Mouse (Mus musculus) spleen, adult 12 weeks (tissue): ENCODE measurements around the gene Col11a2.

Experiments
- DNase-seq: peaks from one replicate; pipeline ENCODE4 v3.0.0; 2022; ENCODE audit warnings: low spot score

Gene Col11a2

GRCm38 (mm10) chr17:34104804-34105203 lies 65.6 kb downstream of the Col11a2 start:
- no peak for DNase-seq

DNA sequence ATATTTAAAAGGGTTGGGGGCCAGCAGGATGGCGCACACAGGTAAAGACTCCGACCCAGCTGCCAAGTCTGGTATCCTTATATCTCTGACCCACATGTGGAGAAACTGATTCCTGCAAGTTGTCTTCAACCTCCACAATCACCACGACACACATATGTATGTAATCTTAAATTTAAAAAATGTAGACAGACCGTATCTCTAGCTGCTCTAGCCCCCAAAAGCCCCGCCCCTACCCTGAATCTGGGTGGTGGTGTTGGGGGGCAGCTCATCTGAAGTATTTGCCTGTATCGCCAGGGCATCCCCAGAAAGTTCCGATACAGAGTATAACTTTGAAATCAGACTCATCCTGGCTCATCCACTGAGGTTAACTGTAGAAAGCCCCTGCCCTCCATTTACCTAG lies 67.3 kb downstream of the Col11a2 start:
- DNase-seq, result no peak

DNA sequence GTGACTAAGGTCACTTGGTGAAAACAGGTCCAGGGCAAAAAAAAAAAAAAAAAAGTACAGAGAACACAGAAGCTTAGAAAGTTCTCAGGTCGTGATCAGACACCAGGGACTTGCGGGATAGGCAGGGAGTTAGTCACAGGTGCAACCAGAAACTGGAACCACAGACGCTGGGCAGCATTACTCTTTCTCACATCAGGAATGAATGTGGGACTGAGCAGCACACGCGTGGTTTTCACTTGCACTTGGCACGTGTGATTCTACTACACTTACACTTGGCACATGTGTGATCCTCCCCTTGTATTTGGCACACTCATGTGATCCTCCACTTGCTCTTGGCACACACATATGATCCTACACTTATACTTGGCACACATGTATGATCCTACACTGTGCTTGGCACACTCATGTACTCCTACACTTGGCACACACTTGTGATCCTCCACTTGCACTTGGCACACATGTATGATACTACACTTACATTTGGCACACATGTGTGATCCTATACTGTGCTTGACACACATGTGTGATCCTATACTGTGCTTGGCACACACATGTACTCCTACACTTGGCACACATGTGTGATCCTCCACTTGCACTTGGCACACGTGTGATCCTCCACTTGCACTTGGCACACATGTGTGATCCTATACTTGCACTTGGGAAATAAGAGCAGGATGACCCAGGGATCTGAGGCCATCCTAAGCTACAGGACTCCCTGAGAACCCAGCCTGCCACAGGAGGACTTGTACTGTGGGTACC lies 68.1 kb downstream of the Col11a2 start:
- no peak for DNase-seq

GRCm38 (mm10) chr17:34108460-34108859 lies 69.2 kb downstream of the Col11a2 start:
- DNase-seq, result no peak

DNA sequence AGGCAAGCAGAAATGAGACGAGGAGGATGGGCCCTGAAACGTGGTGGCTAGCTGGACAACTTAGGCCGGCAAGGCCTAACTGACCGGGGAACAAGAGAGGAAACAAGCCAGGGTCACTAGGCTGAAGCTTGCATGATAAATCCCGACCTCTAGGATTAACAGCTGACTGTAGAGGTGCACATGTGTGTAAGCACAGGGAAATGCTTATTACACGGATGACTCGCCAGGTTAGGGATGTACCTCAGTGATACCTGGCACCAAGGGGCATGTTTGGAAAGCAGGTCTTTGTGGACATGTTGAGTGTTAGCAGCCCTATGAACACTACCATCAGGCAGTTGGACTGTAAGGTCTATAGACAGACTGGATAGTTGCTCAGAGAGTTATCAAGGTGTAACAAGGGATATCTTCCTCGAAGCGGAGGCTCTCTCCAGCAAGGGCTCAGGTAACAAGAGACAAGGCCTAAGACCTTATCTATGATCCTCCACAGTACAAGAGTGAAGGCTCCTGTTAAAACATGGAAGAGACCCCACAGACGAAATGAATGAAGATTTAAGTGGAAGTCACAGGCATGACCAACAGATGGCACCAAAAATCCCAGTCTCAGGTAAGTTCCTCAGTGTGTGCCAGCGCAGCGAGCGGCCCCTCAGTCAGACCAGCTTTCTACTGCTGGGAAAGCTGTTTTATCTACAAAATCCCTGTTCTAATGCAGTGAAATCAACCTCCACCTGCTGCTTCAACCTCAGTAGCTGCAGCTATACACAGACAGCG lies 70.0 kb downstream of the Col11a2 start:
- DNase-seq, result no peak

DNA sequence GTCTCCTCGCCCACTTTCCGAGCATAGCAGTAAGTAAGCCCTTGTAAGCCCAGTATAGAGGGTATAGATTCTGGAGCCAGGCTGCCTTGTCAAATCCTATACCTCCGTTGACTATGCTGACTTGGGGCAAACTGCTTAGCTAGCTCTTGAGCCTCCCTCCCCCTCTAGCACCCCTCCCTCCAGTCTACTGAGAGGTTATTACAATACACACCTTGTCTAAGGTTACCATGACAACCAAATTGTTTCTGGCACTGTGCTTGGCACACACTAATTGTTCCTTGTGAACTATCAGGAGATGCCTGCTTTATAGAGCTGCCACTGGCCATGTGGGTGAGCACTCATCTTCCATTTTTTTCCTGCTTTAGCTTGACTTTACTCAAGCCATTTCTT lies 70.6 kb downstream of the Col11a2 start:
- no peak for DNase-seq

GRCm38 (mm10) chr17:34110309-34110708 lies 71.1 kb downstream of the Col11a2 start:
- no peak for DNase-seq

DNA sequence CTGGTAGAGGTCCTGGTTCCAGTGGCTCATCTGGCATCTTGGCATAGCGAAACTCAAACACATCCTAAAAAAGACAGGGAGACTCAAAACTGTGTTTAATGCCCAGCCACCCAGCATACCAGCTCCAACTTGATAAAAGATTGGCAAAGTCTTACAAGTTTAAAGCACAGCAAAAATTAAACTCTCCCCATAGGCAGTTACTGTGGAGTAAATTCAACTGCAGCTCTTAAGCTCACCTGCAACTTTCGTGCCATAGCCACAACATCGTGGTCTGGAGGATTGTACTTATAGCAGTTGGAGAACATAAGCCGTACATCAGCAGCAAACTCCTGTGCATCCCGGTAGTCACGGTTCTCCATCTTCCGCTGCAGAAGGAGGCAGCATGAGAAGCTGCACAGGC lies 74.9 kb downstream of the Col11a2 start:
- DNase-seq, result no peak
